Mouse (Mus musculus) urinary bladder, postnatal 14 days (tissue): ENCODE results near the gene Rptor.

Experiments used
- DNase-seq: peaks from one replicate; pipeline ENCODE4 v3.0.0; 2021; ENCODE audit warnings: low spot score

Rptor gene

DNA sequence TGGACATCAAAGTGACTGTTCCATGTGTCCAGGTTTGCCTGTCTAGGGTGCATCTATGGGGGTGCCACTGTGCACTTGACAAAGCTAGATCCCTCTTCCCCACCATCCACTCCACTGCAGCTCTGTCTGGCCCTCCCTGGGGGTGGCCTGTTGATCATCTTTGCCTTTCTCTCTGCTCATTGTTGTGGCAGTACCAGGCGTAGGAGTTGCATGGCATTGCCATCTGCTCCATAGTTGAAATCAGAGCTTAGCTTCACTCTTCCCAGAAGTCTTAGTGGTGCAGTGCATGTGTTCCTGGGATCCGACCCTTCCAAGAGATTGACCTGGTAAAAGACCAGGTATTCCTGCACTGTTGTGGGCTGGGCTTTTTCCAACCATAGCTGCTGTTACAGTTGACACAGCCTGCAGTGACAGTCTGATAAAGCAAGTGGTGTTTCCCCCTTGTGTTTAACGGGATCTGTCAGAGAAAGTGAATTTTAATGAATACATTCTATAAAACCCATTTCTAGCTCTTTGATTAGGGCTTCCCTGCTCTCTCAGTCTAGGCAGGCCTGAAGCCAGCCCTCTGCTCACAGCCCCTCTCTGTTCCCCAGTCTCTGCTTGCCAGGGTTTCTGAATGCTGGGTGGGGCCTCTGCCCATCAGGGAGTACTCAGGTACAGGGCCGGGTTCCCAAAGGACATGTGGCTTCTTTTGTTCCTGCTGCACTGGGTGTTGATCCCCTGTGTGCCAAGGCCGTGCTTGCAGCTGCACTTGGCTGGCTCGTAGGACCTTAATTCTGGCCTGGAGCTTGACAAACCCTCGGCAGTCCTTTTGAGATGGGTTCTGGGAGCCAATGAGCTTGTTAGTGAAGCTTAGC is 136.5 kb downstream of the Rptor start:
- no peak for DNase-seq

GRCm38 (mm10) chr11:119741401-119741800 is 138.7 kb downstream of the Rptor start:
- no peak for DNase-seq

DNA sequence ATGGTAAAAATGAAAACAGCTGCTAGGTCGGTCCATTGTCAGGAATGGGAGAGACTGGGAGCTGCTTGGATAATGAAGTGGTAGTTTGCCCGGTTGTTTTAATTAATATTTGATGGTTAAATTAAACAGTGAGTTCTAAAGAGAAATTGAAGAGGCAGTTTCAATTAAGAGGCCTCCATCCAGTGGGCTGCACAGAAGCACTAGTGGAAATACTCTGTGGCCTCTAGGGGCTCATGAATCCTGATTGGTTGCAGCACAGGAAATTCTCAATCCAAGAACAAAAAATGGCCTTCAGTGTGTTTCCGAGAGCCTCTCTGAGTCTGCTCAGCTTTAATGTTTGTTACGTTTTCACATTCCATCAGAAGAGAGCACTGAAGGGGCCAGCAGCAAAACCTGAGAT is 141.7 kb downstream of the Rptor start:
- DNase-seq = no peak

GRCm38 (mm10) chr11:119745333-119745732 is 142.6 kb downstream of the Rptor start:
- no peak for DNase-seq

DNA sequence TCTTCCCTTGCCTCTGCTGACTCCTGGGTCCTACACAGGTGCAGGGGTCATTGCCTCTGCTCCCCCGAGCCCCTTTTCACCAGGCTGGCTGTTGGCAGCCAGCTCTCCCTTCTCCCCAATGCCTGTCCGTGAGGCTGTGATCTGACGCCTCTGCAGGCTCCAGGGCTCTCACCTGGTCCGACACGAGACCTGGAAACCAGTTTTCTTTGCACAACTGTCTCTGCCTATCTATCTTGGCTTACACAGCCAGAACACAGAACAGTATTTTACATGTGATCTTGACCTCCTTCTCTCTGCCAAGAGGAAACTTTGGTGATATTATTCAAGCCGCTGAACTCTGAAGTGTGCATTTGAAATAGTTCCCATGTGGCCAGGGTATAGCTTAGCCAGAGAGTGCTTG is 151.8 kb downstream of the Rptor start:
- DNase-seq = no peak

DNA sequence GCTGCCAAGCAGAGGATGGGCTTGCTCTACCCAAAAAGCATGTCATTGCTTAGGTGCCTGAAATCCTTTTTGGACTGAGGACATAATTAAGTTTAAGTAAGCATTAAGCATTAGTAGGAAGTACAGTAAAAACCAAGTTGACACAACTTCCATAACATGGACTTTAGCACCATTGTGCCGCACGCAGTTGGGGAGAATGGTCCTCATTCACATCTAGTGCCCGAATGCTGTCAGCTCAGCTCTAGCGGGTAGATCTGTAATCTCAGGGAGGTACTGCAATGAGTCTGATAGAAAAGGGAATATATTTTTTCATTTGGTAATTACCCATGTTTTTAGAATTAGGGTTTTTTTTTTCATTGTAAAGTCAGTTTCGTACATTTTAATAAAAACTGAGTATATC is 155.5 kb downstream of the Rptor start:
- DNase-seq = no peak

DNA sequence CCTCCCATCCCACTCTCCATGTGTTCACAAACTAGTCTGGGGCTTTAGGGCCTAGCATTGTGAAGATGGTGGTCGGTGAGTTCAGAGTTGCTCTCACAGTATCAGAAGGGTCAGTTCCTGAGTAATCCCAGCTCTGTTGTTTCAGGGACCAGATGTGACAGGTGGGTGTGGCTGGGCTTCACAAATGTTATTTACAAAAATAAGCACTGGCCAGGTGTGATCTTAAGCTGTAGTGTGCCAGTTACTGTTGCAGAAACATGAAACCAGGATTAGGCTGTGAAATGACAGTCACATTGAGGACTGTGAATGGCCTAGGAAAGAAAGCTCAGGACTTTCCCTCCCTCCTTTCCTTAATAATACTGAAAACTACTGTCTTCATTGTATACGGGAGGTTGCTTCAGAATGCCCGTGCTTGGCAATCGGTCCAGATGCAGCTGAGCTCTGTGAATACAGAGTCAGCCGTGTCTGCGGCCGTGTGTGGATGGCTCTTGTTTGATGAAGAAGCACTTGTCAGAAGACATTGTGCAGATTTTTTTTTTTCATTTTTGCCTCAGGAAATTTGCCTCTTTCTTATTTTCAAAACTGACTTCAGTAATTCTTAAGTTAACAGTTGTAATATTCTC is 156.1 kb downstream of the Rptor start:
- DNase-seq = no peak

GRCm38 (mm10) chr11:119762911-119763310 is 160.2 kb downstream of the Rptor start:
- no peak for DNase-seq

DNA sequence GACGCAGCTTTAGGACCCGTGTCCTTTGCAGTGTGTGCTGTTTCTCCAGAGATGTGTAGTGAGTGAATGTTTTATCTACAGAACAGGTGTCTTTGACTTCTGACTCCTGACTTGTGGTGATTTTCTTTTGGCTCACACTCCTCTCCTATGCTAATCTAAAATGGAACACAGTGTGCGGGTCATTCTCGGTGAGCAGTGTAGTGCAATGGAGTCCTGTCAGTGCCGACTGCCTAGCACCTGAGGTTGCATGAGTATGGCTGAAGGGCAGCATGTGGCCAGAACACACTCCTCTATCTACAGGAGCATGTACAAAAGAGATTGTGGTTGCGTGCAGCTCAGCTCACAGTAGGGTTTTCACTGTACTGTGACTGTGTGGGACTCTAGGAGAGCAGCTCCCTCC is 163.3 kb downstream of the Rptor start:
- DNase-seq = no peak

GRCm38 (mm10) chr11:119766782-119767459 is 164.2 kb downstream of the Rptor start:
- no peak for DNase-seq

- DNase-seq = no peak
Observed at GRCm38 (mm10) chr11:119767525-119767924, 164.8 kb downstream of the Rptor start.

DNA sequence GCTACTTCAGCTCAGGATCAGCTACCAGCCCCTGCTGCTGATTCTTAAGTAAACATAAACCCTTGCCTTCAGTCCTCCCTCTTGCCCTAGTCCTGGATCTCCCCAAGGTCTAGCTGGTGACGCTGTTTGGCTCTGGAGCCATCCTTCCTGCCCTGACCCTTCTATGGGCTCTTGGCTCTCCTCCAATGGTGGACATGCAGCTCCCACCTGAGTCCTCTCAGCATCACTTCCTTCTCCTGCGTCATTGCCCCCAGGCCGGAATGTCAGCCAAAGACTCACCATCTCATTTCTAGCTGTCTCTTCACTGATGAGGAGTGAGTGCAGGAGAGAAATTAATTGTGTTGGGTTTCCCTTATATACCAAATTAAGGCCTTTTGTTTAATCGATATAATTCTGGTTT is 165.8 kb downstream of the Rptor start:
- no peak for DNase-seq

DNA sequence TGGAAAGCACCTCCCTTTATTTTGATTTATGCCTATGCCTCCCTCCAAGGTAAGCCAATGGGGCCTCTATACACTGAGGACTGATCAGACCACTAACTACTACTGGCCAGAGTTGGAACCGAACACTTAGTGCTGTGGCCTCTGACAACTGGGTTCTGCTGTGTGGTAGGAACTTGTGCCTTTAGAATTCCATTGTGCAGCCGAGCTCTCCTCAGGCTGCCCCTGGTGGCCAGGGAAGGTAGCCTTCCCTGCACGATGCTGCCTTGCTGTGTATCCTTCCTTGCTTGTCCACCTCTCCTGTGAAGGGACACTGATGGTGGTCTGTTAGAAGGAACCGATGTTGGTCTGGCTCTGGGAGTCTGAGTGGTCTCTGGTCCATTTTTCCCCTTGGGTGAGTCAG is 167.0 kb downstream of the Rptor start:
- DNase-seq = no peak

GRCm38 (mm10) chr11:119770985-119771384 is 168.3 kb downstream of the Rptor start:
- DNase-seq = no peak

GRCm38 (mm10) chr11:119772896-119773295 is 170.2 kb downstream of the Rptor start:
- DNase-seq = no peak

- no peak for DNase-seq
Observed at GRCm38 (mm10) chr11:119775076-119775760, 172.5 kb downstream of the Rptor start.

DNA sequence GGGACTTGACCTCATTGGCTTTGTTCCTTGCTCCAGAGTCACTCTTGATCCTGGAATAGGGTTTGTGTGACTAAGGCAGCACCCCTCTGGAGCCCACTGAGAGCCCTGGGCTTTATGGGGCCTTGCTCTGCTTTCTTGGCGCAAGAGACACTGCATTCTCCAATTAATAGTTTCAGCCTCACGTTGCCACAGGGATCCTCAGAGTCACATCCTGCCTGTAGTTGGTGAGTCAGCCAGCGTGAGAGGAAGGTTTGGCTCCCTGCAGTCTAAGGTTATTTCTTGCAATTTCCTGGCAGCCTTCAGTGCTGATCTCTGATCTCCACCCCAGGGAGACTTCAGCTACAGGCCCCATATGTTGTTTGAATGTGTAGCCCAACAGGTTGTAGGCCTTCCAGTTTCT is 174.5 kb downstream of the Rptor start:
- no peak for DNase-seq

DNA sequence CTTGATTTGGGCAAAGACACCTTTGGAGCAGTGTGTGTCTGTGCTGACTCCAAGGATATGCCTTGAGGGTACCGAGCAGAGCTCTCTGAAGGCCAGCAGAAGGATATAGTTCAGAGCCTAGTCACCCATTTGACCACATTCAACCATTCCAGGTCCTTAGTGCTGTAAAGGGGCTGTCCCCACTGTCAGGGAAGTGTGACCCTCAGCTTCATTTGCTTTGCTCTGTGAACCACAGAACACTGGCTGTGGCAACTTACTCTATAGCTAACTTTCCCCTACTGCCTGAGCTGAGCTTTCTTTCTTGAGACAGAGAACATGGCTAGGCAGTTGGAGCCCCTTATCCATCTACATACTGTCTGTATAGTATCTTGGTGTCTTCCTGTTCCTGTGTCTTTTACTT is 175.2 kb downstream of the Rptor start:
- DNase-seq = no peak

DNA sequence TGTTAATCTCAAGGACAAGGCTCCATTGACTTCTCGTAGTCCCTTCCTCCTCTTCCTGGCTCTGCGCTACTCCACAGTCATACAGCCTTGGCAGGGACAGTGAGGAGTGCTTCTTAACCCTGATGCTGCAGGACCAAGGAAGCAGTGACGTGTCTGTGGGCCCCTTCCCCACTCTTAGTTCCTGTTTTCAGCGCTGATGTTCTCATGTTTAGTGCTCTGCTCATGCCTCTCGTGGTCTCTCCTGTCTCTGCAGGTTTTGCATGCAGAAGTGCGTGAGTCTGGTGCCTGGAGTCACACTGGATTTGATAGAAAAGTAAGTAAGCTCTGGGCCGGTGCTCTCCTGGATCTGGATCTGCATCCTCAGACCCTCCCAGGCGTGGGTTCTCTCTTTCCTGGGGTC is 177.6 kb downstream of the Rptor start:
- no peak for DNase-seq

DNA sequence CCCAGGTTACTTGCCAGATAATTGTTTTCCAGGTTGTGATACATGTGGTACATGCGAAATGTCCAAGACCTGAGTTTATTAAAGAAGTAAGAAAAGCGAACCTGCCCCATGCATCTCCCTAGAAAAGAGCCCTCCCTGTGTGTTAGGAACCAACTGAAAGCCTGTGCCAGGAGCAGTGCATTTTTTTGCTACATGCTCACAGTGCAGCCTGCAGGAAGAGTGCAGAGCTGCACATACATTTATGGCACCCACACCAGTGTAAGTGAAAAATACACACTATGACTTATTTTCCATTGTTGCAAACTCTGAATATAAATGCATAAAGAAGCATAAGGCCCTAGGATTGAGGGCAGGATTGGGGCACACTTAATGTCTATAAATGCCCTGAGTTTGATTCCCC is 178.5 kb downstream of the Rptor start:
- no peak for DNase-seq

DNA sequence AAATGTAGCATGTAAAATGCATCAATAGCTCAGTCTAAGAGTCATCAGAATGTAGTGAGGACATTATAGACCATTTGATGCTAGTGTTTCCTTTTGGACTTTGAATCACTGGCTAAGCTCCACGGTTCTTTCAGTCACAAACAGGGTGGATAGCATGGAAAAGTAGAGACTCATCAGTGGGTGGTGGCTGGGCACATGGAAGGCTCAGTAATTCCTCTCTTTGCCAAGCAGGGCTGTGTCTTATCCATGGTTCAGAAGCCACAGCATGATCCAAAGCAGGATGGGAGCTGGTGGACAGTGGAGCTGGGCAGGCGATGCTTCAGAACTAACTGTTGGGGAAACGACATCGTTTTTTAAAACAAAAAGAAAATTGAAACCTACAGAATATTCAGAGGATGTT is 179.0 kb downstream of the Rptor start:
- no peak for DNase-seq

DNA sequence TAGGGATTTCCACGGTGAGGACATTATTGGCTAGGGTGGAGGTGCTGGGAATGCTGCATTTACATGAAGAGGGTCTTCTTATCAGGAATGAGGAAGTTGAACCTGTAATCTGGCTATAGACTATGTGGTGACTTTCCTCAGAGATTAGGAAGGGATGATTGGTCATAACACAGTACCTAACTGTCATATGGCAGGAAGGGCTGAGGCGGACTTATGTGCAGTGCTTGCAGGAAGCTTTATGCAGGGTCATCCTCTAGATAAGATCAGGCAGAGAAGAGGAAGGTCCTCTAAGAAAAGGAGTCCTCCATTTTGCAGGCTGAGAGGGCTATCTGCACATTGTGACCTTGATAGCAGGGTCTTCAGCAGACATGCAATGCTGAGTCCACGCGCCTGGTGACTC is 180.9 kb downstream of the Rptor start:
- DNase-seq = no peak
